Mouse (Mus musculus) lung, postnatal 0 days (tissue): ENCODE measurements at regions not wholly inside any gene's neighbourhood (a gene's known extent, or its start where the extent isn't known, plus 50 kb on each side); places are given as distances from the start of the nearest gene placed in this dataset.

Source experiments
- CTCF ChIP-seq: IDR thresholded peaks from 2 replicates; pipeline ENCODE4 v1.5.1; 2016; ENCODE audit warnings: antibody characterized with exemption, mild to moderate bottlenecking
- EP300 ChIP-seq: IDR thresholded peaks from 2 replicates; pipeline ENCODE4 v1.6.1; 2016; ENCODE audit warnings: antibody characterized with exemption, mild to moderate bottlenecking, control low read depth

DNA sequence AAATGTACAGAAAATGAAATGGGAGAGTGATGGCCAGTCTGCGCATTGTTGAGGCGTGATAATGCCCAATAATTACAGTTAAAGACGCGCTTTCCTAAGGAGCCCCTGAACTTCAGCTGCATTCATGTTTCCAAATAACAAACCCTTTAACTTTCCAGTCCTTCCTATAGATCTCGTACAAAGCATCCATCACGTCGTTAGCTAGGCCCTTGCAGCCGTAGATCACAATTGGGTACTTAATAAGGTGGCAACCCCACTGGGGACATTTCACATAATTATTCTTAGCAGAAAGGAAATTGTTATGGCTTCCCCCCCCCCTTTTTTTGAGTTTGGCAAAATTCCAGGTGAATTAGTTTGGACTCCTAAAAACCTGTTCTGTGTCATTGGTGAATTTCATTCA, 233.7 kb upstream of the Dnajc19 start:
- TF ChIP-seq CTCF: no peak
- no peak for TF ChIP-seq EP300
